Mouse (Mus musculus): ENCODE results near the gene Gpr137b.
"Not testable (repeated sequence)": the region's sequence is repeated elsewhere in the genome, so short reads cannot be mapped to it uniquely, and the experiment has no call there.

Gpr137b gene

GRCm38 (mm10) chr13:13393228-13394095, at the start of gene Gpr137b:
Gene Gpr137b, minus strand, starts transcription at chr13:13394014.
- DNase-seq (ENCODE audit: low spot score in 2 of 2), result peak in 1 of 2 experiments; percentile 59

- not testable (repeated sequence) for DNase-seq (ENCODE audit: low spot score in 2 of 2)
Measured at GRCm38 (mm10) chr13:13438112-13438953, 44.5 kb upstream of the Gpr137b start.

GRCm38 (mm10) chr13:13437460-13438015, 43.7 kb upstream of the Gpr137b start, which contains the start of gene Nid1:
Gene Nid1, plus strand, starts transcription at chr13:13437551.
- DNase-seq (ENCODE audit: low spot score in 2 of 2), result peak in 1 of 2 experiments; percentile 51

GRCm38 (mm10) chr13:13436161-13436560, 42.3 kb upstream of the Gpr137b start:
- not testable (repeated sequence) for DNase-seq (ENCODE audit: low spot score in 2 of 2)

GRCm38 (mm10) chr13:13423301-13423700, 29.5 kb upstream of the Gpr137b start:
- not testable (repeated sequence) for DNase-seq (ENCODE audit: low spot score in 2 of 2)

GRCm38 (mm10) chr13:13418859-13419258, 25.0 kb upstream of the Gpr137b start:
- not testable (repeated sequence) for DNase-seq (ENCODE audit: low spot score in 2 of 2)

- DNase-seq (ENCODE audit: low spot score in 2 of 2), result not testable (repeated sequence)
Measured at GRCm38 (mm10) chr13:13416007-13416337, 22.2 kb upstream of the Gpr137b start.

GRCm38 (mm10) chr13:13415120-13416006, 21.5 kb upstream of the Gpr137b start:
- peak in 1 of 2 experiments; percentile 65 for DNase-seq (ENCODE audit: low spot score in 2 of 2)

- no peak for DNase-seq (ENCODE audit: low spot score in 2 of 2)
Measured at GRCm38 (mm10) chr13:13414206-13414605, 20.4 kb upstream of the Gpr137b start.

- DNase-seq (ENCODE audit: low spot score in 2 of 2), result not testable (repeated sequence)
Measured at GRCm38 (mm10) chr13:13405511-13405910, 11.7 kb upstream of the Gpr137b start.

GRCm38 (mm10) chr13:13404517-13405155, 10.8 kb upstream of the Gpr137b start:
- not testable (repeated sequence) for DNase-seq (ENCODE audit: low spot score in 2 of 2)

GRCm38 (mm10) chr13:13403839-13404238, 10.0 kb upstream of the Gpr137b start:
- DNase-seq (ENCODE audit: low spot score in 2 of 2), result not testable (repeated sequence)

GRCm38 (mm10) chr13:13403366-13403765, 9.6 kb upstream of the Gpr137b start:
- not testable (repeated sequence) for DNase-seq (ENCODE audit: low spot score in 2 of 2)

- DNase-seq (ENCODE audit: low spot score in 2 of 2), result not testable (repeated sequence)
Measured at GRCm38 (mm10) chr13:13402818-13403217, 9.0 kb upstream of the Gpr137b start.

- DNase-seq (ENCODE audit: low spot score in 2 of 2), result not testable (repeated sequence)
Measured at GRCm38 (mm10) chr13:13400851-13401250, 7.0 kb upstream of the Gpr137b start.

- not testable (repeated sequence) for DNase-seq (ENCODE audit: low spot score in 2 of 2)
Measured at GRCm38 (mm10) chr13:13394096-13394395, 232 bp upstream of the Gpr137b start.

GRCm38 (mm10) chr13:13378168-13378859, 15.5 kb downstream of the Gpr137b start:
- DNase-seq (ENCODE audit: low spot score in 2 of 2), result not testable (repeated sequence)

GRCm38 (mm10) chr13:13377180-13377579, 16.6 kb downstream of the Gpr137b start:
- DNase-seq (ENCODE audit: low spot score in 2 of 2), result peak in 1 of 2 experiments; percentile 39

- DNase-seq (ENCODE audit: low spot score in 2 of 2), result not testable (repeated sequence)
Measured at GRCm38 (mm10) chr13:13373965-13374364, 19.8 kb downstream of the Gpr137b start.

- not testable (repeated sequence) for DNase-seq (ENCODE audit: low spot score in 2 of 2)
Measured at GRCm38 (mm10) chr13:13371436-13371835, 22.4 kb downstream of the Gpr137b start.
